21 mouse cellular contexts compared by ENCODE assay signal in genomic region chr19:31671726-31672125, GRCm38 (mm10).
"Had no signal": no experiment of that assay in that cellular context is flagged by ENCODE, and none has a peak within 500 bp of the region (broad histone marks: within the 10 kb centered on the region; RNA-seq: fewer than 3 reads in every experiment).

No protein-coding gene starts in this region.

- ATAC-seq: forebrain, embryonic 13.5 days; forebrain, embryonic 14.5 days; forebrain, embryonic 15.5 days; forebrain, embryonic 16.5 days; forebrain, postnatal 0 days had no signal

- DNase-seq: cerebellum, adult 8-10 months; cerebellum, adult 9-10 months; cerebellum, adult 9-11 months; cerebellum, postnatal 10 days; cerebellum, postnatal 14 days; cerebellum, postnatal 25 days; cerebellum, postnatal 36 days; embryo, embryonic 11 days; forebrain, postnatal 0 days; gastrocnemius, adult 2 months; gastrocnemius, postnatal 10 days; gastrocnemius, postnatal 14 days; gastrocnemius, postnatal 25 days; gastrocnemius, postnatal 36 days; heart, adult 11 months; heart, adult 18-20 months; heart, adult 2 months had no signal
